Mouse (Mus musculus) liver, embryonic 18 days (tissue): ENCODE measurements around the gene Igsf9b. TPM values are rescaled to one million over a fixed set of nuclear protein-coding genes. Genes with fewer than 3 reads are reported as not detected.

Source experiments
- polyA plus RNA-seq: library from polyadenylated mRNA; depleted of rRNA; stranded (reverse); fragments of >200 nt; gene quantifications from 2 replicates; pipeline ENCODE4 v1.2.3, GENCODE M21; 2012; rRNA removed

The Igsf9b gene
- polyA plus RNA-seq: 0.01 TPM in 2 replicates

DNA sequence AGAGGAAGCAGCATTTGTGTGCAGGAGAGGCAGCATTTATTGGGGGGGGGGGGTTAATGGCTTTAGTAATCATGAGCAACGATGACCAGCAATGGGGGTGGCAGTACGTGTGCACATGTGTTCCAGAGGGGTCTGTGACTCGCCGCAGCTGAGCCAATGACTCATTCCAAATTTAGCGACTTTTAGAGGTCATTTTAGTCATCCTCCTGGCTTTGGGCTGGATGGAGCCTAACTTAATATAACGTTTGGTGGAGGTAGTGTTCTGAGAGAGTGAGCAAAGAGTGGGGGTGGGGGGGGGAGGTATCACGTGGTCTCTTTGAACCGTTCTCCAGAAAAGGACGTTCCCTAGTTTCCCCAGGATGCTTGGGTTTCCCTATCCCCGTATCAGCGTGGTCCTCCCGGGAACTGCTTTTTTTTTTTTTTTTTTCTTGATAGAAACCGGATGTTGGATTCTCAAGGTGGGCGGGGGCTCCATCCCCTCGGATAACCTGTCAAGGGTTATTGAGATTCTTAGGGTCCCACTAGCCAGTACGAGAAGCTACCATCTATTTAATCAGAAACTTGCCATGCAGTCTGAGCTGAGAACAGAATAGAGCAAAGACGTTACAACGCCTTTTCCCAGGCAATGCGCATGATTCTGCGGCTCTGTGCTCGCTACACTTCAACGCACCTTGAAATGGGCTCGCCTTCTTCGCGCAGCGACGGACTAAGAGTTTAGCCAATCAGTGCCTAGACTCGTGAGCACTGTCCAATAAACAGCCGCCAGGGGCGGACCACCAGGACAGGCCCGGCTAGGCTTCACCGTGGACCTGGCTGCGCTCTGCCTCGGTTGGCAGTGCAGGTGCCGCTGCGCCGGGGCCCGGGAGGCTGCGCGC, at the start of gene Igsf9b:
Igsf9b (plus strand) TSS at position 794 of the 875 bp plus-strand sequence.

DNA sequence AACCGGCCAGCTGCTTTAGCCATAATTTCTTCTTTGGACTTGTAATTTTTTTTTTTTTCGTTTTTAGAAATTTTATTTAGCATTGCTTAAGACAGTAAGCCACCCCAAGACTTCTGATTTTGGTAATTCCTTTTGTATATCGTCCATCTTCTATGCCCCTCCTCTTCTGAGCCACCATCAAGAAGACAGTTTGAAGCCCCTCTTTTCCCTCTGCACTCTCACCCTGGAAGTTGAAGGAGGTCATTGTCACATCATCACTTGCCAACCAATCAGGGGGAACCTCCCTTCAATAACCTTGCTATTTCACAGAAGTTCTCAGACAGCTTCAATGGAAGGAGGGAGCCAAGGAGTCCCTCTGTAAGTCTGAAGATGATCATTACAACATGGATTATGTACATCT, 97.5 kb downstream of the Igsf9b start, which contains the start of gene Spata19:
Spata19 (plus strand) TSS at position 301 of the 400 bp plus-strand sequence.

Other genes starting within 250 kb of the Igsf9b start
- gene Jam3, start 143.8 kb upstream of the Igsf9b start, polyA plus RNA-seq: 1.9 and 2.1 TPM in 2 replicates
- gene Spata19, start 97.6 kb downstream of the Igsf9b start, polyA plus RNA-seq: not detected in 2 replicates